Mouse (Mus musculus): ENCODE results near the gene Prf1.

GRCm38 (mm10) chr10:61273844-61274215 is 23.8 kb upstream of the Prf1 start:
- TF ChIP-seq MYOD1 (IDR thresholded peaks at IDR 0.05; ENCODE audit: control insufficient read depth in 1 of 3, insufficient read length in 2 of 3, low read depth in 2 of 3) (no peak), E2F4 (IDR thresholded peaks at IDR 0.05; ENCODE audit: insufficient read depth) (no peak), TCF12 (IDR thresholded peaks at IDR 0.05; ENCODE audit: insufficient read depth, poor library complexity, severe bottlenecking) (no peak), POLR2A (IDR thresholded peaks at IDR 0.05; ENCODE audit: insufficient read length, low read depth) (no peak), TCF3 (IDR thresholded peaks at IDR 0.05; ENCODE audit: insufficient read length, low read depth) (no peak), REST (IDR thresholded peaks at IDR 0.05; ENCODE audit: insufficient read depth, insufficient read length) (no peak)

Measured in myocyte (in vitro differentiated cells).